Mouse (Mus musculus) intestine, embryonic 14.5 days (tissue): Measurements from ENCODE around the gene Rabgap1l. TPM values are rescaled to one million over a fixed set of nuclear protein-coding genes. Genes with fewer than 3 reads are reported as not detected.
"Not testable (repeated sequence)": the region's sequence is repeated elsewhere in the genome, so short reads cannot be mapped to it uniquely, and the experiment has no call there.

Experiments used
- ATAC-seq: fragments of 200-750 bp; cut with Nextera tagmentation; replicated peaks from 2 replicates; pipeline ENCODE4 v1.8.0; 2017; ENCODE audit warnings: low read depth, moderate number of reproducible peaks, moderate TSS enrichment, moderate library complexity; ENCODE audit not compliant: low FRiP score, low TSS enrichment
- DNase-seq: peaks from one replicate; pipeline ENCODE4 v3.0.0-alpha.2; 2018; ENCODE audit warnings: low spot score
- H3K27ac ChIP-seq: fragments of 300-500 bp; sonication (generic); 2 replicates; pipeline ENCODE4 v1.5.1; 2014; ENCODE audit warnings: low read depth, mild to moderate bottlenecking, control low read depth
- H3K27me3 ChIP-seq: fragments of 300-500 bp; sonication (generic); replicated peaks from 2 replicates; pipeline ENCODE4 v1.6.1; 2014; ENCODE audit warnings: low read length, control low read depth; ENCODE audit not compliant: control insufficient read depth, insufficient read depth
- H3K36me3 ChIP-seq: fragments of 300-500 bp; sonication (generic); 2 replicates; pipeline ENCODE4 v1.6.1; 2014; ENCODE audit warnings: low read length, control low read depth; ENCODE audit not compliant: control insufficient read depth, insufficient read depth
- H3K4me1 ChIP-seq: fragments of 300-500 bp; sonication (generic); replicated peaks from 2 replicates; pipeline ENCODE4 v1.6.1; 2014; ENCODE audit warnings: low read length, control low read depth, mixed read lengths; ENCODE audit not compliant: control insufficient read depth, insufficient read depth
- H3K4me2 ChIP-seq: fragments of 300-500 bp; sonication (generic); 2 replicates; pipeline ENCODE4 v1.6.1; 2014; ENCODE audit warnings: low read length
- H3K4me3 ChIP-seq: fragments of 300-500 bp; sonication (generic); 2 replicates; pipeline ENCODE4 v1.5.1; 2014; ENCODE audit warnings: low read depth, low read length, control low read depth, mixed read lengths
- H3K9ac ChIP-seq: fragments of 300-500 bp; sonication (generic); 2 replicates; pipeline ENCODE4 v1.6.1; 2014; ENCODE audit warnings: mild to moderate bottlenecking, low read length
- H3K9me3 ChIP-seq: fragments of 300-500 bp; sonication (generic); 2 replicates; pipeline ENCODE4 v1.6.1; 2016; ENCODE audit warnings: low read length, control low read depth; ENCODE audit not compliant: control insufficient read depth
- WGBS: fragments of 180-500 bp; shearing (Covaris S2); extraction: QIAGEN DNeasy Blood & Tissue Kit; methylation state at CpG from one replicate; pipeline ENCODE4 v1.1.7; 2014; 5-methylcytosine and 5-hydroxymethylcytosine counted together
- polyA plus RNA-seq: library from polyadenylated mRNA; unstranded; fragments of >200 nt; fragmentation: Nextera tagmentation; extraction: Ambion mirVana; gene quantifications from 2 replicates; pipeline ENCODE4 v1.2.1, GENCODE M21; 2014

Rabgap1l gene
- polyA plus RNA-seq, 1 experiment from 2014 or later: 19.9 TPM

DNA sequence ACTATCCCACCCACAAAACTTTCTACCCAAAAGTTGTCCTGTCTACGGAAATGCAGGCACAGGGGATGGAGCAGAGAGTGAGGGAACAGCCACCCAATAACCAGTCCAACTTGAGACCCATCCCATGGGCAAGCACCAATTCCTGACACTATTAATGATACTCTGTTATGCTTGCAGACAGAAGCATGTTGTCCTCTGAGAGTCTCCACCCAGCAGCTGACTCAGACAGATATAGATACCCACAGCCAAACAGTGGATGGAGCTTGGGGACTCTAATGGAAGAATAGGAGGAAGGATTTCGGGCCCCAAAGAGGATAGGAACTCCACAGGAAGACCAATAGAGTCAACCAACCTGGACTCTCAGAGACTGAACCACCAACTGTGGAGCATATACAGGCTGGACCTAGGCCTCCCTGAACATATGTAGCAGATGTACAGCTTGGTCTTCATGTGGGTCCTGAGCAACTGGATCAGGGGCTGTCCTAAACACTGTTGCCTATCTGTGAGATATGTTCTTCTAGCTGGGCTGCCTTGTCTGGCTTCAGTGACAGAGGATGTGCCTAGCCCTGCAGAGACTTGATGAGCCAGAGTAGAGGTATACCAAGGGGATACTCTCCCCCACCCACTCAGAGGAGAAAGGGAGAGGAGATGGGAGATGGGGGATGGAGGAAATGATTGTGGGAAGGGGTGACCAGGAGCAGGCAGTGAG, 510.7 kb downstream of the Rabgap1l start:
- WGBS: 80% methylated on average over 2 of the region's 2 CpGs
- ATAC-seq, H3K27me3 ChIP-seq, H3K9ac ChIP-seq, H3K9me3 ChIP-seq, H3K36me3 ChIP-seq, H3K4me3 ChIP-seq, H3K4me2 ChIP-seq, DNase-seq, H3K4me1 ChIP-seq, H3K27ac ChIP-seq: not testable (repeated sequence)

DNA sequence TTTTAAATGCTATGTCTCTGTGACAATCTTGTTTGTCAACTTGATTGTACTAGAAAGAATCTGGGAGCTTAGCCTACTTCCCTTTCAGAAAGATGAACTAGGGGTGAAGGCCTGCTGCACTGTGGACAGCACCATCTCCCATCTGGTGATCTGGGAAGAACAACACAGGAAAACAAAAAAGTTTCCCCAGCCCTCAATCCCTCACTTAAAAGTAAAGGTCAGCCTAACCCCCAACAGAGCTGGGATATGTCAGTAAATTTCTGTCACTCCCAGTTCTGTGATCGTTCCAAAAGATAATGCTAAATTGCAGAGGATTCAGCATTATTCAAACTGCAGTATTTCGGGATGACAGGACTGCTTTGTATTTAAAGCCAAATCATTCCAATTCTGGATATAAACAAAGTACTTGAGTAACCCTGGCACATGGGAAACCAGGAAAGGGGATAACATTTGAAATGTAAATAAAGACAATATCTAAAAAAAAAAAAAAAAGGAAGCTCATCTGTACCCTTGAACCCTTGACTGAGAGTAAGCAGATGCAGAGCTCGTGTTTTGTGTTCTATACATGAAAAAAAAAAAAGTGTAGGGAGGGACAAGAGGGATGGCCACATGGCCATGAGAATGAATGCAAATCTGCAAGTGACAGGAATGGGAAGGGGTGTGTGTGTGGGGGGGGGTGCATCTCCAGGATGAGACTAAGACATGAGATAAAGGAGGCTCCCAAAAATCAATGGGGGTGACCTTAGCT, 511.5 kb downstream of the Rabgap1l start:
- DNase-seq: no peak
- WGBS: 19% methylated on average over 3 of the region's 3 CpGs
- H3K9ac ChIP-seq: no peak overlapping the region
- H3K4me1 ChIP-seq: peaks cover 4% of the 10 kb centered on the region; the same call in 1 of the 2 replicates
- H3K4me2 ChIP-seq: no peak overlapping the region
- H3K4me3 ChIP-seq: no peak overlapping the region
- no peaks in the 10 kb centered on the region for H3K36me3 ChIP-seq
- 0 out of 2 replicates have a peak, but pooled peaks have one; percentile 36 for ATAC-seq
- no peaks in the 10 kb centered on the region for H3K9me3 ChIP-seq
- no peak overlapping the region for H3K27ac ChIP-seq
- H3K27me3 ChIP-seq: no peaks in the 10 kb centered on the region

DNA sequence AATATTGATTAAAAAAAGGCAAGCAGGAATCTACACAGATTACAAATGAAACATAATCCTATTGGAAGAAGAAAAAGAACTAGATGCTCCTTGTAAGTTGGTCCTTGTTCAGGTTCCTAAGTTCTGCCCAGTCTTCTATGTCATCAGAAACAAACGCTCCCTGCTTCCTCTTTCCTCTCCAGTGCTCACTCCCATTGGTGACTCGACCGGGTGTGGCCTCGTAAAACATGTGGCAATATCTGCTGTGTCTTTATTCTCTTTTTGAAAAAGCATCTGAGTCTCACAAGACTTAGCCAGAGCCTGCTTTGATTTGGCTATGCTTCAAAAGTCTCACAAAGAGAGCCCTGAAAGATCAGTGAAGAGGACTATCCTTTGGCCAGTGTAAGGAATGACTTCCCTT, 512.4 kb downstream of the Rabgap1l start:
- no peak overlapping the region for H3K4me3 ChIP-seq
- ATAC-seq (no peak), DNase-seq (no peak)
- 68% methylated on average over 4 of the region's 4 CpGs for WGBS
- no peak overlapping the region for H3K4me2 ChIP-seq
- peaks cover 4% of the 10 kb centered on the region; the same call in 1 of the 2 replicates for H3K4me1 ChIP-seq
- H3K36me3 ChIP-seq: no peaks in the 10 kb centered on the region
- H3K27me3 ChIP-seq: no peaks in the 10 kb centered on the region
- no peaks in the 10 kb centered on the region for H3K9me3 ChIP-seq
- no peak overlapping the region for H3K27ac ChIP-seq
- no peak overlapping the region for H3K9ac ChIP-seq

DNA sequence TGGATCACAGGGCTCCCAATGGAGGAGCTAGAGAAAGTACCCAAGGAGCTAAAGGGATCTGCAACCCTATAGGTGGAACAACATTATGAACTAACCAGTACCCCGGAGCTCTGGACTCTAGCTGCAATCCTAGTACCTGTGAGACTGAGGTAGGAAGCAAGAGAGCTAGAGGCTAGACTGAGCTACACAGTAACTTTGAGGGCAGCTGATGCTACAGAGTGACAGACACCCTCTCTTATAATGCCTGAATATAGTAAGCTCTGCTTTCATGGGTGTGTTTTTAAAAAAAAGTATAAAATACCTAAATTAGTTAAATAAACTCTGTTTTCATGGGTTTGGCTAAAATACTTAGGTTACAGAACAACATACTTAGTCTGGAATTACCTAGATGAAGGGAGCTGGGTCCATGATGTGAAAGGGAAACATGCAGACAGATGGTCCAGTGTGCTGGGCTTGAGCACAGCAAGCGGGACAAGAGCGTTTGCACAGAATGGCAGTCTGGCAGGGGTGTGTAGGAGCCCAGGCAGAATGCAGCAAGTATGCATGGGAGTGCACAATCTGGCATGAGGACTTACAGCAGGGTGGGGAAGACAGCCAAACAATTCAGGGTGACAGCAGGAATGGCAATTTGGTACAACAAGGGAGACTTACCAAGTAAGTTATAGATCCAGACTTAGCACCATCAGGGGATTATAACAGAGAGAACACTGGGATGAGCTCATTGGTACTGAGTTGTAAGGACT, 514.9 kb downstream of the Rabgap1l start:
- H3K27me3 ChIP-seq: no peaks in the 10 kb centered on the region
- no peaks in the 10 kb centered on the region for H3K36me3 ChIP-seq
- H3K4me2 ChIP-seq: no peak overlapping the region
- ATAC-seq: no peak
- H3K4me3 ChIP-seq: no peak overlapping the region
- no peak overlapping the region for H3K9ac ChIP-seq
- peaks cover 4% of the 10 kb centered on the region; the same call in 1 of the 2 replicates for H3K4me1 ChIP-seq
- H3K9me3 ChIP-seq: no peaks in the 10 kb centered on the region
- WGBS: 91% methylated on average over 3 of the region's 3 CpGs
- H3K27ac ChIP-seq: no peak overlapping the region
- no peak for DNase-seq

DNA sequence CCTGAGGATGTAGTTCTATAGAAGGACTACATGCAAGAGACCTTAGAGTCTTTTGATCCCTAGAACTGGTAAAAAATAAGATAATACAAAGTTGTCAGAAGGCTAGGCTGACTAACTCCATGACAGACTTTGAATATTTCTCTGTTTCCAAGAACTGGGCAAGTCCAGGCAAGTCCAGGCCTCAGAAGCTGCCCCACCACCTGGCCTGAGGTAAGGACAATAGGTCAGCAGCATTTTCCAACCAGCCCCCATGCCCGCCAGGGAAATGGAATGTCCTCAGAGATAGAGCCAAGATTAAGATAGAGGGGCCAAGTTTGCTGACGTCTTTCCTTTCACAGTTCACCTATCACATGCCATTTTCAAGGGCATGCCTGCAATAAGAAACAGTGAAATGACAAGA, 517.8 kb downstream of the Rabgap1l start:
- ATAC-seq (no peak), DNase-seq (no peak)
- Histone ChIP-seq H3K4me3 (no peak overlapping the region), H3K9ac (no peak overlapping the region), H3K27me3 (no peaks in the 10 kb centered on the region), H3K4me2 (no peak overlapping the region), H3K27ac (no peak overlapping the region), H3K4me1 (no peaks in the 10 kb centered on the region), H3K9me3 (no peaks in the 10 kb centered on the region), H3K36me3 (no peaks in the 10 kb centered on the region)
- WGBS: 61% methylated on average over 2 of the region's 2 CpGs

DNA sequence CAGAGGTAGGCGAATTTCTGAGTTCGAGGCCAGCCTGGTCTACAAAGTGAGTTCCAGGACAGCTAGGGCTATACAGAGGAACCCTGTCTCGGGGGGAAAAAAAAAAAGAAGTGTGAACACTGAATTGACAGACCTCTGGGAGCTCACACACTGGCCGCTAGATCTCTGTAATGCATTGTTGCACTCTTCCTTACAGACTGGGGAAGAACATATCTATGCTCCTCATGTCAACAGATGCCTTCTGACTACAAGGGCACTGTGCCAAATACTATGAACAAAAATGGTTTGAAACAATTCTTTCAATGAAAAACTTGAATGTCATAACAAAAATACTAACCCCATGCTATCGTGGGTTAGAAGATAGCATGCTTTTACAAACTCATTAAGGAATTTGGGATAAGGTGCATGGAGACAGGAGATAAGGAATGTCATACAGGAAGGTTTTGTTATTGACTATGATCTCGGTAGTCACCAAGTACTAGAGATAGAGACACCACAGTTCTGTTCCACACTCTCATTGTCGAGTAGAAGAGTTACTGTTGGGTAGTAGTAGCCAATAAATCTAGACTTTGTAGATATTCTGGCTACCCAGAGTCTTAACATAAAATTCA, 519.8 kb downstream of the Rabgap1l start:
- no peaks in the 10 kb centered on the region for H3K9me3 ChIP-seq
- no peak overlapping the region for H3K27ac ChIP-seq
- H3K4me3 ChIP-seq: no peak overlapping the region
- no peaks in the 10 kb centered on the region for H3K4me1 ChIP-seq
- DNase-seq (no peak), ATAC-seq (no peak)
- no peaks in the 10 kb centered on the region for H3K36me3 ChIP-seq
- H3K9ac ChIP-seq: no peak overlapping the region
- WGBS: 81% methylated on average over 7 of the region's 7 CpGs
- H3K27me3 ChIP-seq: no peaks in the 10 kb centered on the region
- no peak overlapping the region for H3K4me2 ChIP-seq

DNA sequence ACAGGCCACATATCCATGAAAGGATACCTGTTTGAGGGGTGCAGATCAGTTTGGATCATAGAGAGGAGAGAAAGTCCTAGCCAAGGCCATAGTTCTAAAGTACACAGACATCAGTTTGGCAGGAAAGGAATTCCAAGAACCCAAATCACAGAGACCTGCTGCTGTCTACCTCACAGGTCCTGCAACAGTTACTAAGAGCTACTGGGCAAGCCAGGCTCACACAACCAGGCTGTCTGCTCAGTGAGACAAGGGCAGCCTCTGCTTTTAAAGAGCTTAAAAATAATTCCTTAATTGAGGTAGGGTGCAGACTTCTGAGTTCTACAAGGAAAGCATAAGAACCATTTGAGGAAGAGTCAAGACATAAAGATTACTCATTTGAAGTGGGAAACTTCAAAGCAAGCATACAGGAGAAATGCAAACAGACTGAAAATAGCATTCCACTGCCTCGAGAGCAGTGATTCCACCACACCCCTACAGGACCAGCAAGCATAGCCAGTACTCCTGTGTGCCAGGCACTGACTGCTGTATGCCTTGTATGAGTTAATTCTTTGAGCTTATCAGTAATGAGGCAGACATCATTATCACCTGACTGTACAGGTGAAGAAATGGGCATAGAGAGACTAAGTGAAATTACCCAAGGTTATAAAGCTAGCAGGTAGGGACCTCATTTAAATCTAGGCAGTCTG, 521.6 kb downstream of the Rabgap1l start:
- no peaks in the 10 kb centered on the region for H3K4me1 ChIP-seq
- no peaks in the 10 kb centered on the region for H3K36me3 ChIP-seq
- H3K27me3 ChIP-seq: no peaks in the 10 kb centered on the region
- no peak overlapping the region for H3K9ac ChIP-seq
- peak overlapping the region; percentile 9; the same call in 1 of the 2 replicates for H3K27ac ChIP-seq
- WGBS: 14% methylated on average over 1 of the region's 1 CpGs
- no peak overlapping the region for H3K4me3 ChIP-seq
- ATAC-seq: peak; percentile 64; the same call in 1 of the 2 replicates
- no peaks in the 10 kb centered on the region for H3K9me3 ChIP-seq
- DNase-seq: no peak
- no peak overlapping the region for H3K4me2 ChIP-seq

DNA sequence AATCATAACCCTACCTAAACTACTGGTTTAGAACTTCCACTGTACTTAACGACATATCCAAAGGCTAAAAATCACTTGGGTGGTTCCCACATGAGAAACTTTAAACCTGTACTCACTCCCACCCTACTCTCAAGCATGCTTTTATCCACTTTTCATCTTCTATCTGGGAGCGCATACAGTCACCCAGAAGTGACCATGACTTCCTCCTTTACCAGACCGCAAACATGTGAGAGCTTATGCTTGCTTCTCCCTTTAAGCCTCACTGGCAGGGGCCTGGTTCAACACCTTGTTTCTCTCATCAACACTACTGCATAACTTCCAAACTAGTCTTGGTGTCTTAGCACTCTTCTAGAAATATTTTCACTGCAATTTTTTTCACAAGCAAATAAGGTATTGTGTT, 524.7 kb downstream of the Rabgap1l start:
- no peak for DNase-seq
- H3K9me3 ChIP-seq: no peaks in the 10 kb centered on the region
- WGBS: 89% methylated on average over 3 of the region's 3 CpGs
- H3K4me1 ChIP-seq: no peaks in the 10 kb centered on the region
- H3K4me3 ChIP-seq: no peak overlapping the region
- H3K27me3 ChIP-seq: no peaks in the 10 kb centered on the region
- no peak overlapping the region for H3K9ac ChIP-seq
- no peaks in the 10 kb centered on the region for H3K36me3 ChIP-seq
- ATAC-seq: no peak
- no peak overlapping the region for H3K4me2 ChIP-seq
- H3K27ac ChIP-seq: no peak overlapping the region
